Mouse (Mus musculus): Measurements from ENCODE around the gene Suv39h1.
"Not testable (repeated sequence)": the region's sequence is repeated elsewhere in the genome, so short reads cannot be mapped to it uniquely, and the experiment has no call there.

DNA sequence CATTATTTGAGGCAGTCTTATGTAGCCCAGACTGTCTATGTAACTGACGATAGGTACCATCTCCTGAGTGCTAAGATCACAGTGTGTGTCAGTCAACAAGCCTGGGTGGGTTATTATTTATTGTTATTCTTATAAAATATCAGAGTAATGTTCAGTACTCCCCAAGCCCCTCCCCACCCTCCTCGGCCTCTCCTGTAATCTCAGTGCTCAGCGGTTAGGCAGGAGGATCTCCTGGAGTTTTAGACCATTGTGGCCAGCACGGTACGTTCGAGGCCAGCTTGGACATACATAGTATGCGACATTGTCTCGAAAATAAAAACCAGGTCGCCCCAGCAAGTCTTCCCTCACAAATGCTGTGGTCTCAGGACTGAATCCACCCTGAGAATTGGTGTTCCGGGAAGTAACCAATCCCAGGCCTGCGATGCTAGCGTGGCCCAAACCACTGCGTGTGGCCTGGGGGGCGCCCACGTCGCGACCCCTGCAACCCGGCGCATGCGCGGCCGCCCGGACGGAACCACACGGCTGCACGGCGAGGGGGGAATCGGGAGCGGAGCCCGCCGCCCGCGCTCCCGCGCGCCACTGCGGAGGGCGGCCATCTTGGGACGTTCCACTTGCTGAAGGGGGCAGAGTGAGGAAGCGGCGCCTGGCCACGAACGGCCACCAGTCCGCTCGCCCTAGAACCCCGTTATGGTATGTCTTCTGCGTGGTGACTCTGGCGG is 21.7 kb upstream of the Suv39h1 start:
- TF ChIP-seq CTCF, POLR2A (IDR thresholded peaks at IDR 0.05; ENCODE audit: extremely low read depth, insufficient read depth, low read length): not testable (repeated sequence)

All from cortical plate, adult 2 months (tissue).